Mouse (Mus musculus) lung, postnatal 25 days (tissue): Measurements from ENCODE around the gene Rfng.
"Not testable (repeated sequence)": the region's sequence is repeated elsewhere in the genome, so short reads cannot be mapped to it uniquely, and the experiment has no call there.

Source experiments
- DNase-seq: peaks from one replicate; pipeline ENCODE4 v3.0.0; 2022; ENCODE audit warnings: low spot score

Rfng gene

DNA sequence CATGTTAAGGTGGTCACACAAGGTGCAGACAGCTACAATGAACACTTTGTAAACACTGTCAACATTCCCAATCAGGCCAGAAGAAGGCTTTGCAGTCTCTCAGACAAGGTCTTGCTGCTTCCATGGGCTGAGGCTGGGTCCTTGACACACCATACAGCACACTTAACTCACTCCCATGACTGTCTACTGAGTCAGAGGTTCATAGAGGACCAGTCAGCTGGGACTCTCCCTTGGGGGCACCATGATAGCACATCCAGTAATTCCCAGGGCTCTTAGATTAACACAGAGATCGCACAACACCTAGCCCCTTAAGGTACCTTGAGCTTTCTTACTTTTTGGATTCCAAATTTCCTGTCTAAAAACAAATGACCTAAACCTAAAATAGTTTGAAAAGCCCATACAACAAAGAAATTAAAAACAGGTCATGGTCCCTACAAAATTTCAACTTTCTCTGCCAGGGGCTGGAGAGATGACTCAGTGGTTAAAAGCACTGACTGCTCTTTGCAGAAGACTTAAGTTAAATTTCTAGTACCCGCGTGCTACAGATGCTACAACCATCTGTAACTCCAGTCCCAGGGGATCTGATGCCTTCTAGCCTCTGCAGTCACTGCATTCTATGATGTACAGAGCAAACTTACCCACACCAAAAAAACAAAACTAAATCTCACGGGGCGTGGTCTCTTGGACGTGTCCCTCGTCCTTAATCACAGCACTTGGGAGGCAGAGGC, 10.4 kb downstream of the Rfng start:
- DNase-seq = no peak

DNA sequence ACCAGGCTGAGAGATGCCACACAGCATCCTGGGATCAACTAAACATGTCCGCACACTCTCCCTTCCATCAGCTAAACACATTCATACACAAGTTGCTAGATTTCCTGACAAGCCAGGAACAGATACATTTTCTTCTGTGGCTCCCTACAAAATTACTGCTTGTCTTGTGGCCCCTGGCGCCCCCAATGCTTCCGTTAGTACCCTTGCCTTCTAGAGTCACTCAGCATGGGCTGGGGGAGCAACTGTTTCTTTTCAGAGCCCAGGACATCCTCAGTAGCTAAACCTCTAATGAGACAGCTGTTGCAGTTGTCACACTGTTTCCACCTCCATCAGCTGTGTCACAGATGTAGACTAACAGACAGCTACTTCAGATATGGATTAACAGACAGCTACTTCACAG, 11.3 kb downstream of the Rfng start:
- DNase-seq = no peak

GRCm38 (mm10) chr11:120768206-120768605, 15.8 kb downstream of the Rfng start:
- peak; percentile 34 for DNase-seq

DNA sequence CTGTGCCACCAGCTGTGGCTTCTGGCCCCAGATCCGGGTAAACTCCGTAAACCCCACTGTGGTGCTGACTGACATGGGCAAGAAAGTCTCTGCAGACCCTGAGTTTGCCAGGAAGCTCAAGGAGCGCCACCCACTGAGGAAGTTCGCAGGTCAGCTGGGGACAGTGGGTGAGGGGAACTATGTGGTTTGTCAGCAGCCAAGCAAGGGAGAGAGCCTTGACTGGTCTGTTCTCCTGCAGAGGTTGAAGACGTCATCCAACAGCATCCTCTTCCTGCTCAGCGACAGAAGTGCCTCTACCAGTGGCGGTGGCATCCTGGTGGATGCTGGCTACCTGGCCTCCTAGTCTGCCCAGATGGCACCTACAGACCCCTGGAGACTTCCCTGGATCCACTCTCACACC, 17.0 kb downstream of the Rfng start:
- DNase-seq = not testable (repeated sequence)

DNA sequence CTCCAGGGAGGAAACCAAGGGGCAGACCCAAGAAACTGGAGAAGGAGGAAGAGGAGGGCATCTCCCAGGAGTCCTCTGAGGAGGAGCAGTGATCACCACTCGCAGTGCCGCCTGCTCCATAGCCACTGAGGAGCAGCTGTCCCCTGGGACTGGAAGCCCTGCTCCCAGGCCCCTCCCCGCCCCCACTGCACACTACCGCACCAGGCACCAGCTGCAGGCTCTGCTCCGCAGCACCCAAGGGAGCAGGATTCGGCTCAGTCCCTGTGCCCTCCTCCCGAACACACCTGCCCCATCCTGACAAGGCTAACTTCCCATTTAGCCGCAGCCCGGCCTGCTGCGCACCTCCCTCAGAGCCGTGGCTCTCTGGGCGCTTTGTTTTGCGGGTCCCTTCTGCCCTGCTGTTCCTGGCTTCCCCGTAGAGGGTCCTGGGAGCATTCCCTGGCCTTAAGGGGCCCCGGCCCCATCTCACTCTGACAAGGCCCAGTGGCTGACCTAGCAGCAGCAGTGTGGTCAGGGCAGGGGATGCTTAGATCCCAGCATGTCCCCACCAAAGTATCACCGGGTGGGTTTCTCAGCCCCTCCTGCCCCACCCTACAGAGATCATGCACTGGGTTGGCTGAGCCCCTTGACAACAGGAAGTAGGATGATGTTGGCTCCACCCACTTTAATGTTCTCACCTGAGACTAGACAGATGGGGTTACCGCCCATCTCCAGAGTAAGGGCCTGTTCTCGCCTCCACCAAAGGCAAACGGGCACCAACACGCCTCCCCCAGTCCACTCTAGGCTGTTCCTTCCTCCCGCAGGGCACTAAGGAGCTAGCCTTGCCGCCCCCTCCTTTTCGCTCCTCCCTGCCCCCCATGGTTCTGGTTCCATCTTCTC, 20.6 kb downstream of the Rfng start:
- not testable (repeated sequence) for DNase-seq

DNA sequence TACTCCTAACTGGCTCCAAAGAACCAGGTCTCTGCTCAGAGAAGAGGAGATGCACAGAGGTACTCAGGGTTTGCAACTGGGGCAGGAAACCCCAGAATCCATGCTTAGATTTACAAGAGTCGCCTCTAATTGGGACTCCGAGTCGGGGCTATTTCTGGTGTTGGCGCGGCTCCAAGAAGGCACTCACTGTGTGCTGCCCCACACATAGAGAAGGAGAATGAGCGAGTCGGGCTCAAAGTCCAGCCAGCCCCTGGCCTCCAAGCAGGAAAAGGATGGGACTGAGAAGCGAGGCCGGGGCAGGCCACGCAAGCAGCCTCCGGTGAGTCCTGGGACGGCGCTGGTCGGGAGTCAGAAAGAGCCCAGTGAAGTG, 21.4 kb downstream of the Rfng start, which contains the start of gene Hmga1b:
Gene Hmga1b, plus strand, starts transcription at position 123 of the 370 bp plus-strand sequence.
- DNase-seq = not testable (repeated sequence)

DNA sequence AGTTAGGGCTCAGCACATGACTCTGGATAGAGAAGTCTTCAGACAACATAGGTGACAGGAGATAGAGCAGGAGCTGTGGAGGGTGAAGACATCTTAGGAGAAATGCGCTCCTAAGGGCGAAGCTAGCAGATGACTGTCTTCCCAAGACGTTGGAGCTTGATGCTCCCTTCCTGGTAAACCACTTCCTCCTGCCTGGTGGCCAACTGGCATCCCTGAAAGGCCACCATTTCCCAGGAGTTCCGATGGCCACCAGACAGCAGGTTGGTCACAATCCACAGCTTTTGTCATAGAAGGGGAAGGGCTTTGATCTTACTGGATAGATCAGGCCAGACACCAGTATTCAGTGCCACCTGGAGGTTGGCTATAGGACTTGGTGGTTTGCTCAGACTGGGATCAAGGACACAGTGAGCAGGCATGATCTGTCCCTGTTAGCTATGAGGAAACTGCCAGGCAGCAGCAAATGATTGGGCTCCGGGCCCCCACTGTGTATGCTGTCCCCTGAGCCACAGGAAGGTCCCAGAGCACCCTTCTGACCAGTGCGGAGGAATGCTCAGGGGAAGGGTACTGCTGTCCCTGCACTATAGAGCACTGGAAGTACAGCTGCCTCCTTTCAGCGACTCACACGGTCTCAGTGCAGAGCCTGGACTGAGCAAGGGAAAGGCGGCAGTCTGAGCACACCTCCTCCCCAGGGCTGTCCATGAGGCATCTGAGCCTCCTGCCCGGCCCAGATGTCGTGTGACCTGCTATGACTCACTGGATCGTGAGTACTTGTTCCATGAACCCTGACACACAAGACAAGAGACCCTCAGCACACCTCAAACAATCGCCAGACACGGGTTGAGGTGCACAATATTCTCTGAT, 22.0 kb downstream of the Rfng start:
- DNase-seq = no peak

DNA sequence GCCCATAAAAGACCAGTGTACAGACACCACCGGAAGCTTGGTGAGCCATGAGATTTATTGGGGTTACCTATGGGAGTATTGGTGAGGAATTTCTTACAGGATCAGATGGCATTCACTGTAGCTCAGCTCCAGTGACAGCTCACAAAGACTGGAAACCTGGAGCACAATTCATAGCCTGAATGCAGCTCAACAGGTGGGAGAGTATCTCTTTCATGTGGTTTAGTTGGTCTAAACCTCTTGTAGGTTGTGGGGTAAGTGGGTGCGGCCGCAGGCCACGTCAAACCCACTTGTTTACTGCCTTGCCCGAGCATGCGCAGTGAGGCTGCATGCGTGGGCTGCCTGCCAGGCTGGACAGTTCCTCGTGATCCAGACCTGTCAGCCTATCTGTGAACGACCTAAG, 23.8 kb downstream of the Rfng start:
- DNase-seq = no peak

- DNase-seq = no peak
Observed at GRCm38 (mm10) chr11:120751606-120752005, 32.4 kb downstream of the Rfng start.

- no peak for DNase-seq
Observed at GRCm38 (mm10) chr11:120749430-120749829, 34.6 kb downstream of the Rfng start.

GRCm38 (mm10) chr11:120747974-120748373, 36.0 kb downstream of the Rfng start:
- no peak for DNase-seq

DNA sequence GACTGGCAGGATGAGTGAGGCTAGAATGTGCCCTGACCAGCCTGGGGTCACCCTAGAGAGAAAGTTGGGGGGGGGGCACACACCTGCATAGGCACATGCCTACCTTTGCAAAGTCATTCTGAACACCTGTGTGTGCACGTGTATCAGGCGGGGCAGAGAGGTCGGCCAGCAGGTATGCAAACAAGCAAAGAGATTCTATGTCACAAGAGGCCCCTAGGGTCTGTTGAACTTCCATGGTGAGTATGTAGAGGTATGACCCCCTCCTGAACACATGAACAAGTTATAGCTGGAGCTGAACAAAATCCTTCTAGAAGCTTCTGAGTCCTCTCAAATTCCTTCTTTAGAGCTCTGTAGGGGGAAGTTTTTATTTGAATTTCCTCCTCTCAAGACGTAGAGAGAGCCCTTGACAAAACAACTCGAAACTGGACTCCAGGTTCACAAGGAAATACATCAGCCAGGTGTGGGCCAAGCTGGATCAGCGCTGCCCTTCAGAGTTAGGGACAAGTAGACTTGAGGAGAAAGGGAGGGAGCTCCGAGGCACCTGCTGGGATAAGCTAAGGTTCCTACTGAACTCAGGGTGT, 39.8 kb downstream of the Rfng start:
- DNase-seq = peak; percentile 91

DNA sequence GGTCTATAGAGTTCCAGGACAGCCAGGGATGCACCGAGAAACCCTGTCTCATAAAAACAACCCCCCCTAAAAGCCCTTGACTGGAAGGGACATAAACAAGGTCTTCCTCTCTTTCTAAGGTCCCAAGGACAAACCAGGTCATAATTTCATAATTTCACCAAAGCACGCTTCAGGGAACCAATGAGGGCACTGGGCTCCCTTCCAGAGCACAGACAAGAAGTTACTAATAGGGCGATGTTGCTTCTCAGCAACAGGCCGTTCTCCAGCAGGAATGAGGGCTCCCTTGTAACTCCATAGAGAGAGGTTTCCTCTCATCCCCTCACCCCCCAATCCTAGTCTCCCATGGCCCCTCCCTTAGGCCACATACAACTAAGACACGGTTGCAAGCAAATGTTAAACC, 43.0 kb downstream of the Rfng start:
- no peak for DNase-seq

GRCm38 (mm10) chr11:120736424-120736823, 47.6 kb downstream of the Rfng start:
- DNase-seq = no peak

DNA sequence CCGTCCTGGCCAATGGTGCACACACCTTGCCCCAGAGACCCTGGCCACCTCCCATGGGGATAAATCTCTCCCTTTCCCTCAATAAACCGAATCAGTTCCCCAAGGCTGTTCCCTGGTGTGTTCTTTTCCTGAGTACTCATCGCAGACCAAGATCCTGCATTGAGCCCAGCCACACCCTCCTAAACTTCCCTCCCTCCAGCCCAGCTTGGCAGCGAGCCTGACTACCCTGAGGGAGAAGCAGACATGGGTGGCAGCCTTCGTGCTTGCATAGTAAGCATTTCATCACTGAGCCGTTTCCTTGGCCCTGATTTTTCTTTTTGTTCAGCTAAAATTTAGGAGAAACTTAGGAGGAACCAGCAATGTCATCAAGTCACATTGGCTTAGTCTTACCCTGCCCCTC, 50.5 kb downstream of the Rfng start:
- peak; percentile 83 for DNase-seq

- peak; percentile 83 for DNase-seq
Observed at GRCm38 (mm10) chr11:120731858-120732680, 51.9 kb downstream of the Rfng start, which contains the start of gene Cbr2. TSS of gene Cbr2 (minus strand) at chr11:120732114.

GRCm38 (mm10) chr11:120731395-120731794, 52.6 kb downstream of the Rfng start:
- no peak for DNase-seq
